23 mouse cellular contexts compared by ENCODE assay signal in the genomic region with DNA sequence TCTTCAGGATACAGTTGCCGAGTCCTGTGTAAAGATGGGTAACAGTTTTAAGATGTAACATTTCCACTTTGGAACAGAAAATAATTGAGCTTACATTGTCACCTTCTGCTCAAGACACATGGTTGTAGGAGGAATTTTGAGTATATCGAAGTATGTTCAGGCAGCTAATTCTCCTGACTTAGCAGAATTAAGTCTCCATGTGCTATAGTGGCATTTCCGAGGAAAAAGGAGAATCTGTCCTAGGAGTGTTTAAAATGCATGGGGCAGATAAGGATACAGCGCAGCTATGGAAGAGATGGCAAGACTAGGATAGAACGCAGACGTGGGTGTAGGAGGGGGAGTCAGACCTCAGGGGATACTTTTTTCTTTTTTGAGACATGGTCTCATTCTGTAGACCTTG. TPM values are rescaled to one million over a fixed set of nuclear protein-coding genes. Genes with fewer than 3 reads are reported as not detected.
DNase-seq lines count a peak whose midpoint lies in the region; ATAC-seq and TF ChIP-seq lines count a peak whose summit lies in the region.
"Had no signal": no experiment of that assay in that cellular context is flagged by ENCODE, and none has a peak within 500 bp of the region (broad histone marks: within the 10 kb centered on the region; RNA-seq: fewer than 3 reads in every experiment).

No protein-coding gene starts in this region.

- no peak for DNase-seq in heart, adult 2 months
- peak; percentile 33 for DNase-seq in right cerebral cortex, adult 18-20 months
- no peak for DNase-seq in right cerebral cortex, postnatal 25 days
- no peak for DNase-seq in midbrain, embryonic 14.5 days
- DNase-seq: adrenal gland, postnatal 14 days; cerebellum, adult 18-20 months; cerebellum, adult 9-11 months; cerebellum, postnatal 36 days; embryo, embryonic 11 days; gastrocnemius, postnatal 36 days; kidney, adult 2 months had no signal

- 71% methylated on average over 6 of the region's 6 CpGs for WGBS in heart, adult 2 months
- WGBS in heart, embryonic 11.5 days (ENCODE audit: insufficient replicate concordance), result 76% methylated on average over 6 of the region's 6 CpGs
- WGBS in heart, embryonic 16.5 days, result 67% methylated on average over 6 of the region's 6 CpGs
- 64% methylated on average over 6 of the region's 6 CpGs for WGBS in heart, embryonic 12.5 days
- 92% methylated on average over 6 of the region's 6 CpGs for WGBS in midbrain, embryonic 14.5 days

- TF ChIP-seq EP300 in heart, adult 2 months (IDR thresholded peaks at IDR 0.05; ENCODE audit: insufficient read depth, low read depth, low read length), result no peak

- no peaks in the 10 kb centered on the region for H3K9me3 ChIP-seq in heart, embryonic 11.5 days (replicated peaks; ENCODE audit: control insufficient read depth, low read length)
- no peaks in the 10 kb centered on the region for H3K9me3 ChIP-seq in heart, embryonic 16.5 days (replicated peaks; ENCODE audit: control insufficient read depth, low read length)
- H3K9me3 ChIP-seq in heart, embryonic 12.5 days (replicated peaks), result no peaks in the 10 kb centered on the region
- H3K9me3 ChIP-seq in midbrain, embryonic 14.5 days (ENCODE audit: control insufficient read depth, low read length), result no peaks in the 10 kb centered on the region
- H3K9me3 ChIP-seq: embryonic facial prominence, embryonic 15.5 days; forebrain, embryonic 10.5 days; forebrain, embryonic 15.5 days; hindbrain, embryonic 15.5 days had no signal

- intact Hi-C loops in heart, adult 2 months (cut with DNase I), result loop anchor here (5.0 kb wide), 1 partner anchor 39 kb away; no protein-coding TSS in a partner anchor

- H3K4me2 ChIP-seq in heart, embryonic 11.5 days, result no peak overlapping the region
- H3K4me2 ChIP-seq in heart, embryonic 16.5 days (ENCODE audit: low read depth, low read length), result no peak overlapping the region; the same call in 1 of the 2 replicates
- H3K4me2 ChIP-seq in heart, embryonic 12.5 days, result no peak overlapping the region
- no peak overlapping the region for H3K4me2 ChIP-seq in midbrain, embryonic 14.5 days (ENCODE audit: low read length)
- H3K4me2 ChIP-seq: embryonic facial prominence, embryonic 15.5 days; forebrain, embryonic 15.5 days; hindbrain, embryonic 15.5 days had no signal

- no peak overlapping the region for H3K4me3 ChIP-seq in heart, adult 2 months
- H3K4me3 ChIP-seq in heart, embryonic 11.5 days (ENCODE audit: low read depth, low read length), result no peak overlapping the region
- H3K4me3 ChIP-seq in heart, embryonic 16.5 days (ENCODE audit: low read length), result no peak overlapping the region
- H3K4me3 ChIP-seq in heart, embryonic 12.5 days, result no peak overlapping the region
- H3K4me3 ChIP-seq in midbrain, embryonic 14.5 days (replicated peaks; ENCODE audit: low read depth, low read length), result no peak overlapping the region
- H3K4me3 ChIP-seq: embryonic facial prominence, embryonic 15.5 days; erythroblast, embryonic 14.5 days; forebrain, embryonic 10.5 days; forebrain, embryonic 15.5 days; hindbrain, embryonic 15.5 days had no signal

- peaks cover 6% of the 10 kb centered on the region; the same call in 1 of the 2 replicates for H3K4me1 ChIP-seq in heart, adult 2 months (ENCODE audit: control insufficient read depth, insufficient read depth, low read length)
- no peaks in the 10 kb centered on the region for H3K4me1 ChIP-seq in heart, embryonic 11.5 days (ENCODE audit: control insufficient read depth, insufficient read depth, low read length)
- peaks cover 9% of the 10 kb centered on the region for H3K4me1 ChIP-seq in heart, embryonic 16.5 days (ENCODE audit: control insufficient read depth, insufficient read depth, low read length)
- peaks cover 20% of the 10 kb centered on the region for H3K4me1 ChIP-seq in heart, embryonic 12.5 days (replicated peaks)
- H3K4me1 ChIP-seq in midbrain, embryonic 14.5 days (ENCODE audit: control insufficient read depth, insufficient read depth, low read length), result no peaks in the 10 kb centered on the region
- H3K4me1 ChIP-seq: embryonic facial prominence, embryonic 15.5 days; forebrain, embryonic 10.5 days; forebrain, embryonic 15.5 days; hindbrain, embryonic 15.5 days had no signal

- no peaks in the 10 kb centered on the region for H3K27me3 ChIP-seq in heart, adult 2 months (ENCODE audit: control insufficient read depth, insufficient read depth, low read length)
- H3K27me3 ChIP-seq in heart, embryonic 11.5 days (ENCODE audit: control insufficient read depth, insufficient read depth, low read length), result no peaks in the 10 kb centered on the region
- H3K27me3 ChIP-seq in heart, embryonic 16.5 days (ENCODE audit: control insufficient read depth, insufficient read depth, low read length), result no peaks in the 10 kb centered on the region
- no peaks in the 10 kb centered on the region for H3K27me3 ChIP-seq in heart, embryonic 12.5 days (replicated peaks)
- H3K27me3 ChIP-seq in midbrain, embryonic 14.5 days (ENCODE audit: control insufficient read depth, insufficient read depth, low read length), result no peaks in the 10 kb centered on the region
- H3K27me3 ChIP-seq: CH12.LX; embryonic facial prominence, embryonic 15.5 days; forebrain, embryonic 15.5 days; hindbrain, embryonic 15.5 days had no signal

- H3K27ac ChIP-seq in heart, adult 2 months, result peak overlapping the region; percentile 47
- H3K27ac ChIP-seq in heart, embryonic 11.5 days (ENCODE audit: low read depth, low read length), result no peak overlapping the region
- H3K27ac ChIP-seq in heart, embryonic 16.5 days (ENCODE audit: low read length), result 0 out of 2 replicates have a peak overlapping the region, but pooled peaks have one; percentile 1
- H3K27ac ChIP-seq in heart, embryonic 12.5 days (ENCODE audit: poor library complexity, severe bottlenecking), result no peak overlapping the region
- H3K27ac ChIP-seq in midbrain, embryonic 14.5 days (replicated peaks; ENCODE audit: low read depth, low read length), result no peak overlapping the region
- H3K27ac ChIP-seq: embryonic facial prominence, embryonic 15.5 days; forebrain, embryonic 10.5 days; forebrain, embryonic 15.5 days; hindbrain, embryonic 15.5 days had no signal

- TF ChIP-seq POLR2A in heart, adult 2 months (IDR thresholded peaks at IDR 0.05; ENCODE audit: insufficient read depth, low read depth, low read length), result no peak

- H3K9ac ChIP-seq in heart, adult 2 months (ENCODE audit: low read depth, low read length), result no peak overlapping the region
- no peak overlapping the region for H3K9ac ChIP-seq in heart, embryonic 11.5 days (ENCODE audit: low read depth, low read length)
- H3K9ac ChIP-seq in heart, embryonic 16.5 days (ENCODE audit: low read length), result no peak overlapping the region
- H3K9ac ChIP-seq in heart, embryonic 12.5 days, result no peak overlapping the region
- no peak overlapping the region for H3K9ac ChIP-seq in midbrain, embryonic 14.5 days (replicated peaks; ENCODE audit: low read length)
- H3K9ac ChIP-seq: embryonic facial prominence, embryonic 15.5 days; forebrain, embryonic 15.5 days; hindbrain, embryonic 15.5 days had no signal

- ATAC-seq in heart, embryonic 11.5 days (replicated peaks; ENCODE audit: insufficient number of reproducible peaks, low FRiP score, low TSS enrichment), result no peak
- no peak for ATAC-seq in heart, embryonic 16.5 days (replicated peaks; ENCODE audit: extremely low read depth, insufficient read depth, low FRiP score)
- ATAC-seq in heart, embryonic 12.5 days (ENCODE audit: insufficient number of reproducible peaks, low FRiP score), result no peak
- ATAC-seq in midbrain, embryonic 14.5 days (ENCODE audit: low FRiP score, low TSS enrichment), result no peak
- ATAC-seq: activated CD4-positive, CD25-positive, alpha-beta regulatory T cell, adult 4 months; forebrain, embryonic 15.5 days; intestine, embryonic 16.5 days; Patski had no signal

- H3K36me3 ChIP-seq in heart, adult 2 months (ENCODE audit: control insufficient read depth, insufficient read depth, low read length), result no peaks in the 10 kb centered on the region
- no peaks in the 10 kb centered on the region for H3K36me3 ChIP-seq in heart, embryonic 11.5 days (ENCODE audit: control insufficient read depth, insufficient read depth, low read length)
- H3K36me3 ChIP-seq in heart, embryonic 16.5 days (ENCODE audit: control insufficient read depth, insufficient read depth), result no peaks in the 10 kb centered on the region
- H3K36me3 ChIP-seq in heart, embryonic 12.5 days, result no peaks in the 10 kb centered on the region
- no peaks in the 10 kb centered on the region for H3K36me3 ChIP-seq in midbrain, embryonic 14.5 days (ENCODE audit: control insufficient read depth, insufficient read depth, low read length)
- H3K36me3 ChIP-seq: embryonic facial prominence, embryonic 15.5 days; forebrain, embryonic 10.5 days; forebrain, embryonic 15.5 days; hindbrain, embryonic 15.5 days had no signal

- no peaks in the 10 kb centered on the region for H3K79me2 ChIP-seq in heart, adult 2 months (replicated peaks; ENCODE audit: control insufficient read depth, insufficient read depth, low read length)

- TF ChIP-seq CTCF in heart, adult 2 months (IDR thresholded peaks at IDR 0.05), result no peak

RNA-seq across cellular contexts. Expression of a gene that starts 31.8 kb away (rescaled TPM):
- total RNA-seq in heart, adult 2 months (2021), result 10 to 100 TPM; 33.7 to 46.8 TPM
- 28.3 and 28.5 TPM in 2 replicates for polyA plus RNA-seq in heart, adult 2 months (2012; rRNA removed)
- 37.4 and 42.5 TPM in 2 replicates for polyA plus RNA-seq in heart, embryonic 11.5 days (2014; fragmentation: Nextera tagmentation; extraction: Ambion mirVana)
- polyA plus RNA-seq in heart, embryonic 16.5 days (2015; fragmentation: Nextera tagmentation; extraction: Ambion mirVana), result 30.8 and 31.6 TPM in 2 replicates
- 38.9 and 39.0 TPM in 2 replicates for polyA plus RNA-seq in heart, embryonic 12.5 days (2016; fragmentation: Nextera tagmentation; extraction: Ambion mirVana)
- polyA plus RNA-seq in midbrain, embryonic 14.5 days (2014; fragmentation: Nextera tagmentation; extraction: Ambion mirVana), result 28.9 and 31.2 TPM in 2 replicates
- polyA plus RNA-seq: erythroblast, embryonic 14.5 days had no signal

Comparison
In these comparisons a context has a peak if more than half of its experiments do, and no peak if none do; other contexts are left out.
1. H3K27ac ChIP-seq: peak in heart, adult 2 months (single experiment) and heart, embryonic 16.5 days (single experiment); none in heart, embryonic 11.5 days (single experiment), heart, embryonic 12.5 days (single experiment) and midbrain, embryonic 14.5 days (single experiment).